Mouse (Mus musculus) cortical plate, adult 2 months (tissue): ENCODE results near the gene Smarcd2.

Experiments used
- CTCF ChIP-seq: fragments of 200-500 bp; IDR thresholded peaks from 2 replicates; pipeline ENCODE4 v1.5.1; 2011; ENCODE audit warnings: mild to moderate bottlenecking, control low read depth, low read length; ENCODE audit not compliant: insufficient read depth; ENCODE audit errors: extremely low read depth
- POLR2A ChIP-seq: fragments of 200-500 bp; IDR thresholded peaks from 2 replicates; pipeline ENCODE4 v1.6.1; 2011; ENCODE audit warnings: mild to moderate bottlenecking, low read length, control low read depth; ENCODE audit not compliant: insufficient read depth; ENCODE audit errors: extremely low read depth

- no peak for TF ChIP-seq CTCF
- no peak for TF ChIP-seq POLR2A
These were observed 753 bp downstream of the Smarcd2 start for GRCm38 (mm10) chr11:106271794-106272643.
